Mouse (Mus musculus): ENCODE results near the gene Sytl2.

Sytl2 gene

DNA sequence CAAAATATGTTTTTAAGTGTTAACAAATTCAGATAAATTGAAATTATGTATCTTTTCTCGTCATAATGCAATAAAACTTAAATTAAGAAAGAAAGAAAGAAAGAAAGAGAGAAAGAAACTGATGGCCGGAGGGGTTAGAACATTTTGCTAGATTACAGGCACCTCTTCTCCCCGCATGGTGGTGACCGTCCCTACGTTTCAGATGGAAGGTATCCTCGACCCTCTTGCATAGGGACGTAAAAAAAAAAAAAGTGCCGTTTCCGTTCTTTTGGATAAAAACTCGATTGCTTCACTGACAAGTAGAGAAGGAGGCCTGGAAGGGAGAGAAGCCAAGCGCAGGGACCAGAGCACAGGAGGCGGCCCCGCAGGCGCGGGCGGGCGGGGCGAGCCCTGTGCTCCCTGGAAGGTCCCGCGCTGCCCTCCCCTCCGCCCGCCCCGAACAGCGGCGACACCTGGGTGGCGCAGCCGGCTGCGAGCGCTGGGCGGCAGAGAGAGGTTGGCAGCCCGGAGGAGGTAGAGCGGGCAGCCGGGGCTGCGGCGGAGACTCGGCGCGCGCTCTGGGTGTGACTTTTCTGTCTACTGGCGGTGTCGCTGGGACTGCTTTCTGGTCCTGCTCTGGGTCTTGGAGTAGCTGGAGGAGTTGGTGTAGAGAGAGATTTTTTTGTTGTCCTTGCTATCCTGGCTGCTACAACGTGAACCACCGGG, at the start of gene Sytl2:
Sytl2 (plus strand) TSS at position 311 of the 705 bp plus-strand sequence.
- DNase-seq (ENCODE audit: low spot score): peak; percentile 68

DNA sequence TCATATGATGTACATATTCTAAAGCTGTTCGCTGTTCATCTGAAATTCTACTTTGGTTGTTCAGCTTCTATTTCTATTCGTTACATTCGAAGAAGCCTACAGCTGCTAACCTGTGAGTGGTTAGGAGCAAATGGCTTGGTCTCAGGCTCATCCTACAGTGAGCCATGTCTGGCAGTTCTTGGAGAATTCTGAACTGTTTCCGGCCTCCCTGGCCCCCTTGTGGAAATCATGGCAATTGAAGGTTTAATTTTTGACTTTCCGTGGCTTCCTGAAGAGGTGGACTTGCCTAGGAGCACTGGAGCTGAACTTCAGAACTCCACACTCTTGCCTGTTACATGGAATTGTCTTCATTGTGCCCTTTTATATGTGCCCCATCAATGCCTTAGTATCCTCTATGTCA, 49.1 kb upstream of the Sytl2 start:
- DNase-seq (ENCODE audit: low spot score): no peak

DNA sequence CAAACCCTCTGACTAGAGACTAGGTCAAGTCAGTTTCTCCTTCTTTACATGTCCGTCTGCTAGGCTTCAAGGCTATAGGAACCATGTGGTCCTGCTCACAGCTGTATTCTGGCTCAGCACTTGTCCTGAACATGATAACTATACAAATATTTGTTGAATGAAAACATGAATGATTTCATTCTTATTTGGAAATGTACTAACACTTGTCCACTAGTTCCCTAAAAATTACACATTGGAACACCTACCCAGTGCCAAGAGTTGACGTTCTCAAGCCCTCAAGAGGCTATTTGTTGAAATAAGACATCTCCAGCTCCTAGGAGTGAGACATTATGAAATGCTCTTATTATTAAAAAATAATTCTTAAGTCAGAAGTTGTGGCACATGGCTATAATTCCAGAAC, 43.4 kb upstream of the Sytl2 start:
- DNase-seq (ENCODE audit: low spot score): peak; percentile 82

DNA sequence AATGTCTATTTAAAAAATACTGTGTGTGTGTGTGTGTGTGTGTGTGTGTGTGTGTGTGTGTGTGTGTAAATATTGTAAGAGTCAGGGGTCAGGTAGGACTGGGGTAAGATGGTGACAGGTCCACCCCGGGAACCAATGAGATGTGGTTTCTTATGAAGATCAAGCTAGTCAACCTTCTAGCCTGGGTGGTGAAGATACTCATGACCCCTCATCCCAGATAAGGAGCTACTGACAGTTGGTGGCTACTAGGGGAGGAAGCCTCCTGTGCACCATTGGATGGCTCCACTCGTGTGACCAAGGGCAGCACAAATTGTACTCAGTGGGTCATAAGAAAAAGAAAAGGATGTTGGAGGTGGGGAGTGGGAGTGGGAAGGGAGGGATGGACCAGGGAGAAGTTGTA, 42.2 kb upstream of the Sytl2 start:
- no peak for DNase-seq (ENCODE audit: low spot score)

- DNase-seq (ENCODE audit: low spot score): no peak
Measured at GRCm38 (mm10) chr7:90261902-90262599, 40.0 kb upstream of the Sytl2 start.

- DNase-seq (ENCODE audit: low spot score): peak; percentile 84
Measured at GRCm38 (mm10) chr7:90265289-90265970, 36.6 kb upstream of the Sytl2 start, which contains the start of gene Ccdc83. Gene Ccdc83, minus strand, starts transcription at chr7:90265777.

- no peak for DNase-seq (ENCODE audit: low spot score)
Measured at GRCm38 (mm10) chr7:90270141-90270540, 31.9 kb upstream of the Sytl2 start.

DNA sequence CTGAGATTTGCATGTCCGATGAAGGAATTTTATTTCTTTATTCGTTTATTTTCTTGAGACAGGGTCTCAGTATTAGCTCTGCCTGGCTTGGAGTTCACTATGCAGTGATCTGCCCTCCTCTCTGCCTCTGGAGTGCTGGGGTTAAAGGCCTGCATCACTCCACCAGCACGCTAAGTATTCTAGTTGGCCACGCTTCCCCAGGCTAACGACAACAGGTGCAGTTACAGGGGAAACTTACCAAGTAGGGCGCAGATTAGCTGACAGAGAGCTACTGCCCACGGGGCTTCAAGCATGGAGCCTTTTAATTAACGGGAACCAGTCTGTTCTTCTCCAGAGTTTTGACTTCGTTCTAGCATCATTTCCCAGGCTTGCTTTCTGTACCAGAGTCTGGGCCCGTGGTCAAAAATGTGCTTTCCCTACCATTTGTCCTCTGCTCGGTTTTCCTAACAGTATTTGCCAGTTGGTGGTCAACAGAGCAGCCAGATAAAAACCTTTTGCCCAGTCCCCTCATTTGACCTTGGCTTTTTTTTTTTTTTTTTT, 27.4 kb upstream of the Sytl2 start:
- no peak for DNase-seq (ENCODE audit: low spot score)

DNA sequence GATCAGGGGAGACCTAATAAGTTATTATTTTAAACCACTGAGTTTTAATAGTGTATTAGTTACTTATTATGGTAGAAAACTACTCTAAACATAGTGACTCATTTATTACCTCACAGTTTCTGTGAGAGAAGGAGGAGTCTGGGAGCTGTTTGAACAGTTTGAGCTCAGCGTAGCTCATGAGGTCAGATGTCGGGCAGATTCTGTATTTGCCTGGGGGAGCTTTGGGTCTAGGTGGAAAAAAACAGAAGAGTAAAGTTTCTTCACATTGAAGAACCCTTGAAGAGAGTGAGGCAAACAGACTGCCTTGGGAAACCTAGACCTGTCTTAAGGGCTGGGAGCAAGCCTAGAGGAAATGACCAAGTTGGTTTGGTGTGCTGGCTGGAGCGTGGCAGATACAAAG, 24.8 kb upstream of the Sytl2 start:
- peak; percentile 59 for DNase-seq (ENCODE audit: low spot score)

- peak; percentile 43 for DNase-seq (ENCODE audit: low spot score)
Measured at GRCm38 (mm10) chr7:90277769-90278168, 24.3 kb upstream of the Sytl2 start.

- no peak for DNase-seq (ENCODE audit: low spot score)
Measured at GRCm38 (mm10) chr7:90279136-90279535, 22.9 kb upstream of the Sytl2 start.

- DNase-seq (ENCODE audit: low spot score): peak; percentile 45
Measured at GRCm38 (mm10) chr7:90280274-90280875, 21.7 kb upstream of the Sytl2 start.

DNA sequence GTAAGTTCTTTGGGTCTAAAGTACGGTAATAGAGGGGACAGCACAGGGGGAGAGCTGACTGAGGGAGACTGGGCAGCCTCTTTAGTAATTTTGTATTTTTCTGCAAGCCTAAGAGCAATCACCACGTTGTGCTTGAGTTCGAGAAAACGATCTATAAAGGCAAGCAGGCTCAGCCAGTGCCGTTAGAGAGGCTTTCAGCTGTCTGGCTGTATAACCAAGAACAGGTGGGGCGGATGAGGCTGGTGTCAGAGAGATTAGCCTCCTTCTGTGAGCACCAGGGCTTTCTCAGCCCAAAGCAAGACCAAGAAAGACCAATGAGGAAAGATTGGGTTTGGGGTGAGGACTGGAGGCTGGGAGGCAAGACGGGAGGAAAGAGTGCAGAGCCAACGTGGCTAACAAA, 21.2 kb upstream of the Sytl2 start:
- no peak for DNase-seq (ENCODE audit: low spot score)

DNA sequence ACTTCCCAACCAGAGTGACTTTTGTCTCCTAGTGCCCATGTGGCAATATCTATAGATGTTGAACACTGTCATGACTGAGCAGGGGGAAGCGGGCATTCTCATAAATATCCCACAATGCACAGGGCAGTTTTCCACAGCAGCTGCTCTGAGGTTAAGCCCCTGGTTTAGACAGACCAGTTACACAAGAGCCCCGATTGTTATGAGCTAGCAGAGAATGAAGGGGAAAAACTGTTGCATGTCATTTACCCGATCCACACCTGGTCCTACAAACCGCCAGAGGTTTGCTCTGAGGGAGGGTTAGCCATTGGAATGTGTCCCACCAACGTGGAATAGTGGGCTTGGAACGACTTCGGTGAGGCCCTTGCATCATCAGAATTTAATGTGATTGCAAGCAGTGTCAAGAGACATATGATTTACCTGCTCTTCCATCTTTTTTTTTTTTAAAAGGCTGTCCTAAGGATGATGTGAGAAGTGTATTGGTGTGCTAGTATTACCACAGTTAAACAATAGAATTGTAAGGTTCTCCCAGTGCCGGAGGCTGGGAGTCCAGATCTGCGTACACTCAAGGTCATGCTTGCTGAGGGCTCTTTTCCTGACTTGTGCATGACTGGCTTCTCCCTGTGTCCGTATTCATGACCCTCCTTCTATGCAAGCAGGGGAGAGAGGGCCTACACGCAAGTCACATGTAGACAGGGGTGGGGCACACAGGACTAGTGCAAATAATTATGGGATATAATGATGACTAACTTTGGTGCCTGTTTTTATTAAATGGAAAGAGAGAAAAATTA, 20.1 kb upstream of the Sytl2 start:
- no peak for DNase-seq (ENCODE audit: low spot score)

DNA sequence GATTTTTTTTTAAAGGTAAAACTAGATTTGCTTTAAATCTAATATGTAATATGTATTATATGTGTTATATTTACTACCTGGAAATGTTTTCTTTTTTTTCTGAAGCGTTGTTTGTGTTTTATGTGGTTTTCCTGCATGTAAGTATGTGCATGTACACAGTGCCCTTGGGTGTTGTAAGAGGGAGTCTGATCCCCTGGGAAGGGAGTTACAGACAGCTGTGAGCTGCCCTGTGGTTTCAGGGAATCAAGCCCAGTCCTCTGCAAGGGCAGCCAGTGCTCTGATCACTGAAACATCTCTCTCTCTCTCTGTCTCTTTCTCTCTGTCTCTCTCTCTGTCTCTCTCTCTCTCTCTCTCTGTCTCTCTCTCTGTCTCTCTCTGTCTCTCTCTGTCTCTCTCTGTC, 19.3 kb upstream of the Sytl2 start:
- no peak for DNase-seq (ENCODE audit: low spot score)

GRCm38 (mm10) chr7:90284793-90285192, 17.3 kb upstream of the Sytl2 start:
- no peak for DNase-seq (ENCODE audit: low spot score)

GRCm38 (mm10) chr7:90291885-90292284, 10.2 kb upstream of the Sytl2 start:
- no peak for DNase-seq (ENCODE audit: low spot score)

GRCm38 (mm10) chr7:90302647-90303552, 848 bp downstream of the Sytl2 start:
- DNase-seq (ENCODE audit: low spot score): no peak

DNA sequence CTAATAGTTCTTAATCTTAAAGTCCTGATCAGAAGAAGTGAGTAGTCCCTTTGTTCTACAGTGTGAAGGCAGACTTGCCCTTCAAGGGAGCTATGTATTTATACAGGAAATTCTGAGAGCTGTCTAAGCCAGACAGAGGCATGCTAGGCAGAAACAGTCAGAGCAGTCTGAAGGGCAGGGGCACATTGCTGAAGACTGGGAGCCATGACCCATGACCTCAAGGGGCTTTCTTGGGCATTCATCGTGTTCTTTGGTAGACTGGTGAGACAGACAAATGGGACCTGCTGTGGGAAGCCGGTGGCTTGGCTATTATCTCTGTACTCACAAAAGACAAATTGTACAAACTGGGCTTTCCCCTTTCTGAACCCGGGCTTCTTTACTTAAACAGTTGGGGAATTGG, 4.0 kb downstream of the Sytl2 start:
- no peak for DNase-seq (ENCODE audit: low spot score)

DNA sequence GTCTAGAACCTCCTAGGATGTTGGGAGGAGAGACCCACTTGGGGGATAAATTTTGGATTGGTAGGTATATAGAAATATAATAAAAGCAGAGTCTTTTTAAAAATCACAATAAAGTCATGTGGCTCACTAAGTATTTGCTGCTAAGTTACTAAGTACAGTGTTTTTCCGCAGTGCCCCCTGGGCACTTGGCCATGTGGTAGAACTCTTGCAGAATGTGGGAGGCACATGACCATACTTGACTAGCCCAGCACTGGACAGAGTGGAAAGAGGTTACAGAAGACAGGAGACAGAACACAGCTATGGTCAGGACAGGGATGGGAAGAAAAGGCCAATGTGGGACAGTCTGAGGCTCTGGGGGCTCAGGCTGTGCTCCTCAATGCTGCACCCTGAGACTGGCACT, 4.9 kb downstream of the Sytl2 start:
- peak; percentile 49 for DNase-seq (ENCODE audit: low spot score)

DNA sequence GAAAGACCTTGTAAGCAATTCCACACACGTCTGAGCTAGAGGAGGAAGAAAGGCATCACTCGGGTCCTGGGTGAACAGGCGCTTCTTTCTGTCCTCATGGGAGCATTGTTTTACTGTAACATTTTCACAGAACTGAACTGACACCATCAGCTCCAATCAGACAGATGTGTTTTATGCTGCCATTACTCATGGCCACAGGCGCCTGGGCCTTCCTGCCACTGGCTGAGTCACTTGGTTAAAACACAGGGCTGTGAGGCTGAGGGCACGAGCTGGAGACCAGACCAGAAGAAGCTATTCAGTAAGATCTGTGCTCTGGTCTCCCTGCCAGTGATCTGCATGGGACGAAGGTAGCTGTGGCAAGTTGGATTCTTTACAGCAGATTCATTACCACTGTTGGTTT, 6.0 kb downstream of the Sytl2 start:
- no peak for DNase-seq (ENCODE audit: low spot score)
